Mouse (Mus musculus) embryo, embryonic 9.5 days (tissue): ENCODE measurements around the gene Ccdc148.

Experiments used
- DNase-seq: peaks from one replicate; pipeline ENCODE4 v3.0.0-alpha.2; 2017; ENCODE audit errors: extremely low spot score

Ccdc148 gene

GRCm38 (mm10) chr2:59178960-59179359 lies 18.5 kb upstream of the Ccdc148 start:
- DNase-seq = no peak

- DNase-seq = no peak
Observed at GRCm38 (mm10) chr2:59178191-59178590, 17.7 kb upstream of the Ccdc148 start.

GRCm38 (mm10) chr2:59175926-59176325 lies 15.4 kb upstream of the Ccdc148 start:
- no peak for DNase-seq

GRCm38 (mm10) chr2:59171533-59171932 lies 11.1 kb upstream of the Ccdc148 start:
- DNase-seq = no peak

GRCm38 (mm10) chr2:59170593-59170992 lies 10.1 kb upstream of the Ccdc148 start:
- no peak for DNase-seq

- no peak for DNase-seq
Observed at GRCm38 (mm10) chr2:59170208-59170589, 9.7 kb upstream of the Ccdc148 start.

GRCm38 (mm10) chr2:59169572-59170207 lies 9.2 kb upstream of the Ccdc148 start:
- DNase-seq = no peak

GRCm38 (mm10) chr2:59167830-59168229 lies 7.3 kb upstream of the Ccdc148 start:
- DNase-seq = no peak

GRCm38 (mm10) chr2:59166976-59167375 lies 6.5 kb upstream of the Ccdc148 start:
- DNase-seq = no peak

GRCm38 (mm10) chr2:59162285-59162600 lies 1.8 kb upstream of the Ccdc148 start:
- no peak for DNase-seq

GRCm38 (mm10) chr2:59161441-59162284 lies 1.2 kb upstream of the Ccdc148 start:
- DNase-seq = peak; percentile 80

- DNase-seq = no peak
Observed at GRCm38 (mm10) chr2:59161021-59161440, 548 bp upstream of the Ccdc148 start.

GRCm38 (mm10) chr2:59159961-59160604 lies 400 bp downstream of the Ccdc148 start:
- DNase-seq = no peak

- no peak for DNase-seq
Observed at GRCm38 (mm10) chr2:59158117-59158516, 2.4 kb downstream of the Ccdc148 start.

- no peak for DNase-seq
Observed at GRCm38 (mm10) chr2:59155428-59155827, 5.1 kb downstream of the Ccdc148 start.

GRCm38 (mm10) chr2:59131044-59131443 lies 29.4 kb downstream of the Ccdc148 start:
- no peak for DNase-seq

GRCm38 (mm10) chr2:59129821-59130220 lies 30.7 kb downstream of the Ccdc148 start:
- no peak for DNase-seq

- no peak for DNase-seq
Observed at GRCm38 (mm10) chr2:59129023-59129422, 31.5 kb downstream of the Ccdc148 start.

- DNase-seq = no peak
Observed at GRCm38 (mm10) chr2:59055615-59056145, 104.8 kb downstream of the Ccdc148 start.

- DNase-seq = no peak
Observed at GRCm38 (mm10) chr2:59054339-59054738, 106.1 kb downstream of the Ccdc148 start.

GRCm38 (mm10) chr2:59053461-59054039 lies 106.9 kb downstream of the Ccdc148 start:
- DNase-seq = no peak

GRCm38 (mm10) chr2:59050245-59050824 lies 110.1 kb downstream of the Ccdc148 start:
- no peak for DNase-seq
